Mouse (Mus musculus): Measurements from ENCODE around the gene Laptm5. TPM values are rescaled to one million over a fixed set of nuclear protein-coding genes. Genes with fewer than 3 reads are reported as not detected.

The Laptm5 gene
- polyA plus RNA-seq, 1 experiment: 903 TPM

- Histone ChIP-seq H3K4me1 (ENCODE audit: control insufficient read depth, insufficient read depth, insufficient read length) (no peaks in the 10 kb centered on the region), H3K27me3 (ENCODE audit: control insufficient read depth, insufficient read depth, low read length) (no peaks in the 10 kb centered on the region), H3K4me3 (ENCODE audit: extremely low read depth, insufficient read depth, insufficient read length) (no peak overlapping the region), H3K27ac (ENCODE audit: insufficient read depth, low read length) (no peak overlapping the region), H3K36me3 (ENCODE audit: control insufficient read depth, insufficient read depth, low read length) (no peaks in the 10 kb centered on the region)
- TF ChIP-seq CTCF (IDR thresholded peaks at IDR 0.05; ENCODE audit: extremely low read depth, insufficient read depth, insufficient read length, insufficient replicate concordance) (no peak), POLR2A (IDR thresholded peaks at IDR 0.05; ENCODE audit: low read depth, low read length) (no peak)
- 41% methylated on average over 10 of the region's 10 CpGs for WGBS
- no peak for DNase-seq (ENCODE audit: low read depth in 1 of 2, low spot score in 2 of 2)
Observed at GRCm38 (mm10) chr4:130874601-130875000, 38.3 kb upstream of the Laptm5 start.

- no peak overlapping the region for H3K4me3 ChIP-seq (ENCODE audit: extremely low read depth, insufficient read depth, insufficient read length)
- no peaks in the 10 kb centered on the region for H3K4me1 ChIP-seq (ENCODE audit: control insufficient read depth, insufficient read depth, insufficient read length)
- no peaks in the 10 kb centered on the region for H3K36me3 ChIP-seq (ENCODE audit: control insufficient read depth, insufficient read depth, low read length)
- WGBS: 58% methylated on average over 14 of the region's 14 CpGs
- DNase-seq (ENCODE audit: low read depth in 1 of 2, low spot score in 2 of 2): no peak
- TF ChIP-seq CTCF (IDR thresholded peaks at IDR 0.05; ENCODE audit: extremely low read depth, insufficient read depth, insufficient read length, insufficient replicate concordance): no peak
- TF ChIP-seq POLR2A (IDR thresholded peaks at IDR 0.05; ENCODE audit: low read depth, low read length): no peak
- no peaks in the 10 kb centered on the region for H3K27me3 ChIP-seq (ENCODE audit: control insufficient read depth, insufficient read depth, low read length)
- H3K27ac ChIP-seq (ENCODE audit: insufficient read depth, low read length): no peak overlapping the region
Observed at GRCm38 (mm10) chr4:130876016-130876726, 36.8 kb upstream of the Laptm5 start.

GRCm38 (mm10) chr4:130878273-130879047, 34.5 kb upstream of the Laptm5 start:
- H3K27me3 ChIP-seq (ENCODE audit: control insufficient read depth, insufficient read depth, low read length): no peaks in the 10 kb centered on the region
- no peaks in the 10 kb centered on the region for H3K4me1 ChIP-seq (ENCODE audit: control insufficient read depth, insufficient read depth, insufficient read length)
- no peak overlapping the region for H3K4me3 ChIP-seq (ENCODE audit: extremely low read depth, insufficient read depth, insufficient read length)
- H3K36me3 ChIP-seq (ENCODE audit: control insufficient read depth, insufficient read depth, low read length): no peaks in the 10 kb centered on the region
- TF ChIP-seq CTCF (IDR thresholded peaks at IDR 0.05; ENCODE audit: extremely low read depth, insufficient read depth, insufficient read length, insufficient replicate concordance): peak; percentile 84; the same call in 1 of the 2 replicates
- no peak for TF ChIP-seq POLR2A (IDR thresholded peaks at IDR 0.05; ENCODE audit: low read depth, low read length)
- H3K27ac ChIP-seq (ENCODE audit: insufficient read depth, low read length): no peak overlapping the region
- 16% methylated on average over 21 of the region's 21 CpGs for WGBS
- DNase-seq (ENCODE audit: low read depth in 1 of 2, low spot score in 2 of 2): peak; percentile 48 to 75

- Histone ChIP-seq H3K4me3 (ENCODE audit: extremely low read depth, insufficient read depth, insufficient read length) (no peak overlapping the region), H3K4me1 (ENCODE audit: control insufficient read depth, insufficient read depth, insufficient read length) (no peaks in the 10 kb centered on the region), H3K36me3 (ENCODE audit: control insufficient read depth, insufficient read depth, low read length) (no peaks in the 10 kb centered on the region), H3K27ac (ENCODE audit: insufficient read depth, low read length) (no peak overlapping the region), H3K27me3 (ENCODE audit: control insufficient read depth, insufficient read depth, low read length) (no peaks in the 10 kb centered on the region)
- TF ChIP-seq CTCF (IDR thresholded peaks at IDR 0.05; ENCODE audit: extremely low read depth, insufficient read depth, insufficient read length, insufficient replicate concordance) (no peak), POLR2A (IDR thresholded peaks at IDR 0.05; ENCODE audit: low read depth, low read length) (no peak)
- no peak for DNase-seq (ENCODE audit: low read depth in 1 of 2, low spot score in 2 of 2)
- 96% methylated on average over 1 of the region's 1 CpGs for WGBS
Observed at GRCm38 (mm10) chr4:130879048-130879384, 33.9 kb upstream of the Laptm5 start.

- Histone ChIP-seq H3K36me3 (ENCODE audit: control insufficient read depth, insufficient read depth, low read length) (no peaks in the 10 kb centered on the region), H3K27ac (ENCODE audit: insufficient read depth, low read length) (no peak overlapping the region), H3K4me1 (ENCODE audit: control insufficient read depth, insufficient read depth, insufficient read length) (no peaks in the 10 kb centered on the region), H3K4me3 (ENCODE audit: extremely low read depth, insufficient read depth, insufficient read length) (no peak overlapping the region), H3K27me3 (ENCODE audit: control insufficient read depth, insufficient read depth, low read length) (no peaks in the 10 kb centered on the region)
- 77% methylated on average over 5 of the region's 5 CpGs for WGBS
- no peak for DNase-seq (ENCODE audit: low read depth in 1 of 2, low spot score in 2 of 2)
- TF ChIP-seq CTCF (IDR thresholded peaks at IDR 0.05; ENCODE audit: extremely low read depth, insufficient read depth, insufficient read length, insufficient replicate concordance) (no peak), POLR2A (IDR thresholded peaks at IDR 0.05; ENCODE audit: low read depth, low read length) (no peak)
Observed at GRCm38 (mm10) chr4:130881336-130881735, 31.6 kb upstream of the Laptm5 start.

GRCm38 (mm10) chr4:130882762-130883161, 30.2 kb upstream of the Laptm5 start:
- Histone ChIP-seq H3K4me1 (ENCODE audit: control insufficient read depth, insufficient read depth, insufficient read length) (no peaks in the 10 kb centered on the region), H3K36me3 (ENCODE audit: control insufficient read depth, insufficient read depth, low read length) (no peaks in the 10 kb centered on the region), H3K4me3 (ENCODE audit: extremely low read depth, insufficient read depth, insufficient read length) (no peak overlapping the region), H3K27ac (ENCODE audit: insufficient read depth, low read length) (no peak overlapping the region), H3K27me3 (ENCODE audit: control insufficient read depth, insufficient read depth, low read length) (no peaks in the 10 kb centered on the region)
- 80% methylated on average over 15 of the region's 15 CpGs for WGBS
- DNase-seq (ENCODE audit: low read depth in 1 of 2, low spot score in 2 of 2): no peak
- TF ChIP-seq CTCF (IDR thresholded peaks at IDR 0.05; ENCODE audit: extremely low read depth, insufficient read depth, insufficient read length, insufficient replicate concordance): no peak
- no peak for TF ChIP-seq POLR2A (IDR thresholded peaks at IDR 0.05; ENCODE audit: low read depth, low read length)
